Mouse (Mus musculus): ENCODE measurements around the gene Ncf4. TPM values are rescaled to one million over a fixed set of nuclear protein-coding genes. Genes with fewer than 3 reads are reported as not detected.

Gene Ncf4
- total and polyA plus RNA-seq, 2 experiments from 2014 or later, result 1.6 to 3.0 TPM

DNA sequence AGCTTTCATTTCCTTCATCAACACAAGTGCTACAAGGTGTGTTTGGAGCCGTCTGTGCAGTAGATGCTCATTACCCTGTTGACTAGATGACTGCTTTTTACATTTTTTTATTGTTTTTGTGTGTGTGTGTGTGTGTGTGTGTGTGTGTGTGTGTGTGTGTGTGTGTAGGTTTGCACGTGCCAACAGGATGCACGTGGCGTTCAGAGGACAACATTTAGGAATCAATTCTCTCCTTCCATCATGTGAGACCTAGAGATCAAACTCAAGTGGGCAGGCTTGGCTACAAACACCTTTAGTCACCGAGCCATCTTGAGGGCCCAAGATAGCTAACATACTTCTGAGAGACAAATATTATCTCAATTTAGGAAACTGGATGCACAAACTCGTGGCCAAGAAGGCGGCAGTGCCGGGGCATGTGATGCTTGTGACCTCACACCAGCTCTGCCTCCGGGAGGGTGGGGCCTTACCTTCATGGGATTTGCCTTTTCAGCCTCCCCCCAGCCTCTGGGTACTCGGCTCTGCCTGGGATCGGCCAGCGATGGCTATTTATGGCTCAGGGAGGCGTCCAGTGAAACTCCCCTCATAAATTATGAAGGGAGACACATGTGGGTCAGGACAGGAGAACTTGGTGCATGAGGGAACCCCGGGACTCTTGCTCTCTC, 4.5 kb upstream of the Ncf4 start:
- H3K4me1 ChIP-seq (ENCODE audit: insufficient read depth, low read length), result no peaks in the 10 kb centered on the region
- TF ChIP-seq CTCF (IDR thresholded peaks at IDR 0.05; ENCODE audit: low read depth), result no peak
- H3K36me3 ChIP-seq (ENCODE audit: insufficient read depth, low read length), result no peaks in the 10 kb centered on the region
- H3K27ac ChIP-seq, result no peak overlapping the region
- H3K4me3 ChIP-seq (ENCODE audit: low read length), result no peak overlapping the region
- no peak overlapping the region for H3K9ac ChIP-seq (replicated peaks; ENCODE audit: low read length)
- no peak for ATAC-seq
- no peaks in the 10 kb centered on the region for H3K27me3 ChIP-seq (ENCODE audit: insufficient read depth, low read length)
- H3K9me3 ChIP-seq (ENCODE audit: low read length), result no peaks in the 10 kb centered on the region
- no peak for DNase-seq (ENCODE audit: low spot score)
- WGBS, result 78% methylated on average over 14 of the region's 14 CpGs
- H3K4me2 ChIP-seq (ENCODE audit: low read depth, low read length), result no peak overlapping the region

DNA sequence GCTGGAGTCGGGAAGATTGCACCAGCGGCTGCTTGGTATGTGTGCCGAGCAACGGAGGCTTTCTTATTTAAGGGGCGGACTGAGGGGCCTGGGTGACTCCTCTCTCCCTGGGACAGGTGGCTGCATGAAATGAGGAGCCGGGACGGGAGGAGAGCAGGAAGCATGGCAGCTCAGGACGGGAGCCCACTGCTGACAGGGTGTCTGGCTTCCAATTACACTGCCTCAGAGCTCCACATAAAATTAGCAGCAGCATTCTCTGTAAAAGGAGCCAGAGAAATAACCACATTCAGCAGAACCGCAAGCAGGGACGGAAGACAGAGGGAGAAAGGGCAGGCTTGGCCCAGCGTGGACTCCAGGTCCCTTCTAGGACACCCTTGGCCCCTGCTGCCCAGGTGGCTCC, 3.3 kb upstream of the Ncf4 start:
- Histone ChIP-seq H3K27me3 (ENCODE audit: insufficient read depth, low read length) (no peaks in the 10 kb centered on the region), H3K9ac (replicated peaks; ENCODE audit: low read length) (no peak overlapping the region), H3K4me2 (ENCODE audit: low read depth, low read length) (no peak overlapping the region), H3K4me3 (ENCODE audit: low read length) (no peak overlapping the region), H3K36me3 (ENCODE audit: insufficient read depth, low read length) (no peaks in the 10 kb centered on the region), H3K4me1 (ENCODE audit: insufficient read depth, low read length) (no peaks in the 10 kb centered on the region), H3K27ac (no peak overlapping the region), H3K9me3 (ENCODE audit: low read length) (no peaks in the 10 kb centered on the region)
- DNase-seq (ENCODE audit: low spot score) (no peak), ATAC-seq (no peak)
- 50% methylated on average over 11 of the region's 11 CpGs for WGBS
- no peak for TF ChIP-seq CTCF (IDR thresholded peaks at IDR 0.05; ENCODE audit: low read depth)

DNA sequence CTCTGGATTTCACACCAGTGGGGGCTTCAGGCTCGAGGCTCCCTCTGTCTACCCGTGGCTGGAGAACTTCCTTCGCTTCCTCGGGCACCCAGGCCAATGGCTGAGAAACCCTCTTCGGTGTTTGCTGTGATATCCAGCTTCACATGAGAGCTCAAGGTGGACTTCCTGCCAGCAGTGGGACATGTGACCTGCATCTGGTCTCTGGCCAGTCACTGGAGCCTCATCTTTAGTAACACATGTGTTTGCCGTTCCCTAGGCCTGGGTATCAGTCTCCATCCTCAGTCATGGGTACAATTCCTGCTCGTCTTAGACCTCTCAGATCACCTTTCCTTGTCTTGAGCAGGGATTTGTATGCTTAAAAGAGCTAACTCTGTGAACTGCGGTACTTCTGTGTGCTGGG, 1.5 kb upstream of the Ncf4 start:
- Histone ChIP-seq H3K4me1 (ENCODE audit: insufficient read depth, low read length) (no peaks in the 10 kb centered on the region), H3K9ac (replicated peaks; ENCODE audit: low read length) (no peak overlapping the region), H3K4me2 (ENCODE audit: low read depth, low read length) (no peak overlapping the region), H3K9me3 (ENCODE audit: low read length) (no peaks in the 10 kb centered on the region), H3K36me3 (ENCODE audit: insufficient read depth, low read length) (no peaks in the 10 kb centered on the region), H3K27ac (no peak overlapping the region), H3K27me3 (ENCODE audit: insufficient read depth, low read length) (no peaks in the 10 kb centered on the region), H3K4me3 (ENCODE audit: low read length) (no peak overlapping the region)
- no peak for TF ChIP-seq CTCF (IDR thresholded peaks at IDR 0.05; ENCODE audit: low read depth)
- 85% methylated on average over 8 of the region's 8 CpGs for WGBS
- ATAC-seq, result no peak
- DNase-seq (ENCODE audit: low spot score), result no peak

DNA sequence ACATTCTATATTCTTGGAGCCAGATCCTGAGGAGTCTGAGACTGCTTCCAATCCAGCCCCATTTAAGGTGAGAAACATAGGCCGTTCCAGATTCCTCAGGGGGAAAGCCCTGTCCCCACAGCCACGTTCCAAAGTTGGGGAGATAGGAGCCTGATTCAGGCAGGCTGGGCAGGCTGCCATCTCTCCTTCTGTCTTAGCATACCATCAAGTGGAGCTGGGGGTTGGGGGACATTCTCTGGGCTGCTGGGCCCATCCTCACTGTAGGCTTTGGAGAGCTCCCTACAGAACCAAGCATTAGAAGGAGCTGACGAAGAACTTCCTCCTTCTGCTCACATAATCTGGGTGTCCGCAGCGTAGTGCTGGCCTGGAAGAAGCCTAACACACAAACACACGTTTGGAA, 827 bp upstream of the Ncf4 start:
- no peak for TF ChIP-seq CTCF (IDR thresholded peaks at IDR 0.05; ENCODE audit: low read depth)
- no peak overlapping the region for H3K4me3 ChIP-seq (ENCODE audit: low read length)
- no peaks in the 10 kb centered on the region for H3K9me3 ChIP-seq (ENCODE audit: low read length)
- H3K36me3 ChIP-seq (ENCODE audit: insufficient read depth, low read length), result no peaks in the 10 kb centered on the region
- ATAC-seq, result no peak
- WGBS, result 54% methylated on average over 6 of the region's 6 CpGs
- H3K4me2 ChIP-seq (ENCODE audit: low read depth, low read length), result no peak overlapping the region
- H3K4me1 ChIP-seq (ENCODE audit: insufficient read depth, low read length), result no peaks in the 10 kb centered on the region
- H3K9ac ChIP-seq (replicated peaks; ENCODE audit: low read length), result no peak overlapping the region
- no peaks in the 10 kb centered on the region for H3K27me3 ChIP-seq (ENCODE audit: insufficient read depth, low read length)
- no peak for DNase-seq (ENCODE audit: low spot score)
- H3K27ac ChIP-seq, result no peak overlapping the region

DNA sequence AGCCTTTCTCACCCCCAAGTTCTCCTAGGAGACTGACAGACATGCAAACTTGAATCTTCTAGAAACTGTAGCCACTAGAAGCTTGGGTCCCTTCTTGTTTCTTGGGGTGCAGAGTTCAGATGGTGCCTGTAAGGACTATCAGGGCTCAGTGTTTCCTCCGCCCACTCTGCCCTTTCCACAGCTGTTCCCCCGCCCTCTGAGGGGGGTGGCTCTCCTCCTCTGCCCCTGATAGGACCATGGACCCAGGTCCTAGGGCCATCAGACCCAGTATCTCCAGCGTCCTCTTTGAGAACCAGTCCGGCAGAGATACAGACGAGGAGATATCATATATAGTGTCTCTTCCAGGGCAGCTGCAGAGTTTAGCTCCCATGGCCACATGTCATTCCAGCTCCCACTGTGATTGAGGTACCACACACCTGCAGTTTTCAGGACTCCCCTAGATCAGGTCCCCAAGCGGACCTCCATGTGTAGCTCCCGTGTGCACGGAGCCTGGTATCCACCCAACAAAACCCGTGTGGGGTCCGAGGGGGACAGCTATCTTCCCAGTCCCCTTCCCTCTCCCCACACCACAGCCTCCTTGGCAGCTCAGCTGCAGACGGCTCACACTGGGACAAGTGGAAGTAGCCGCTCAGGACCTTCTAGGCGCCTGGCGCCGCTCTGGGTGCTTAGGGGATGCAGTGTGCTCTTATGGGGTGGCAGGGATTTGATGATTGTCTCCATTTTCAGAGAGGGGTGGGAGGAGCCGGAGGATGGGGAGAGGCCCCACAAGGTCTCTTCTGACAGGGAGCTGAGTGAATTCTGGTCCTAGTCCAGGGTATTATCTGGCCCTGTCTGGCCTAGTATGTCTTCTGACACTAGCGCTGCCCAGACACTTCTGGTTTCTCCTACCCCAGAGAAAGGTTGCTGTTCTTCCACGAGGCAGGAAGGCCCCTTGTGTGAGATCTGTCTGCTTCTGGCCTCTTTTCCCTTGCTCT, 1.8 kb downstream of the Ncf4 start:
- TF ChIP-seq CTCF (IDR thresholded peaks at IDR 0.05; ENCODE audit: low read depth), result no peak
- no peak for ATAC-seq
- 77% methylated on average over 18 of the region's 18 CpGs for WGBS

DNA sequence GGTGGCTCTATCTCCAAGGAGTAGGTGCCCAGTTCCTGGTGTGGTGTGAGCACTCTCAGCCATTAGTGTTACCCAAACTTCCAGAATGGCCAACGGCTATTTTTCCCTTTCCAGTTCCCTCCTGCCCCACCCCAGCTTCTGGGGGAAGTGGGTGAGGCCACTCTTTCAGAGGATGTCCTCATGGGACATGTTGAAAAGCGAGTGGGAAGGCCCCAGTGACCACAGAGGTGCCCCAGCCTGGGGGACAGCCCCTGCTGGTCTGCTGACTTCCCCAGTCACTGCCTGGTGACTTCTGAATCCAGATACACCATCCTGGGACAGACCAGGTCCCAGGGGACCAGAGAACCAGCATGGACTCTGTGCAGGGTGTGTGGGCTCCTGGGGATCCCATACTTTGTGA, 3.1 kb downstream of the Ncf4 start:
- no peak for DNase-seq (ENCODE audit: low spot score)
- H3K4me1 ChIP-seq (ENCODE audit: insufficient read depth, low read length), result no peaks in the 10 kb centered on the region
- no peaks in the 10 kb centered on the region for H3K27me3 ChIP-seq (ENCODE audit: insufficient read depth, low read length)
- no peak overlapping the region for H3K27ac ChIP-seq
- 77% methylated on average over 2 of the region's 2 CpGs for WGBS
- no peak overlapping the region for H3K4me3 ChIP-seq (ENCODE audit: low read length)
- no peak overlapping the region for H3K4me2 ChIP-seq (ENCODE audit: low read depth, low read length)
- H3K9ac ChIP-seq (replicated peaks; ENCODE audit: low read length), result no peak overlapping the region
- TF ChIP-seq CTCF (IDR thresholded peaks at IDR 0.05; ENCODE audit: low read depth), result no peak
- H3K9me3 ChIP-seq (ENCODE audit: low read length), result no peaks in the 10 kb centered on the region
- ATAC-seq, result no peak
- no peaks in the 10 kb centered on the region for H3K36me3 ChIP-seq (ENCODE audit: insufficient read depth, low read length)

More for the DNA sequence above, 1.8 kb downstream of the Ncf4 start:
- no peak overlapping the region for H3K9ac ChIP-seq (replicated peaks; ENCODE audit: low read length)
- H3K36me3 ChIP-seq (ENCODE audit: insufficient read depth, low read length), result no peaks in the 10 kb centered on the region
- no peak overlapping the region for H3K4me2 ChIP-seq (ENCODE audit: low read depth, low read length)
- H3K9me3 ChIP-seq (ENCODE audit: low read length), result no peaks in the 10 kb centered on the region
- no peak for DNase-seq (ENCODE audit: low spot score)
- H3K27me3 ChIP-seq (ENCODE audit: insufficient read depth, low read length), result no peaks in the 10 kb centered on the region
- no peak overlapping the region for H3K4me3 ChIP-seq (ENCODE audit: low read length)
- no peaks in the 10 kb centered on the region for H3K4me1 ChIP-seq (ENCODE audit: insufficient read depth, low read length)
- no peak overlapping the region for H3K27ac ChIP-seq

DNA sequence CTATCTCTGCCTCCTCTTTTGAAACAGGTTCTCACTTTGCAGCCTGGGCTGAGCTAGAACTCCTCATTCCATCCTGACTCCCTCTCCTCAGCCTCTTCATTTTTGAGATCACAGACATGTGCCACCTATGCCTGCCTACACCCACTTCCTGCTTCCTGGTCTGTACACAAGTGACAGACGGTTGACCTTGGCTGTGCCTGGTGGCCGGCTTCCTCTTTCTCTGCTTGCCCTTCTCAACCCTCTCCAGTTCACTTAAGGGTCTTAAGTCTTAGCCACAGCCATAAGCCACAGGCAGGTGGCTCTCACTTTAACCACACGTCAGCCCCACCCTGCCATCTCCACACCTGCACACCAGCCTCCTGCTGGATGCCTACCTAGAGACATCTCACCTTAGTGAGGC, 3.8 kb downstream of the Ncf4 start:
- H3K9ac ChIP-seq (replicated peaks; ENCODE audit: low read length), result no peak overlapping the region
- no peaks in the 10 kb centered on the region for H3K9me3 ChIP-seq (ENCODE audit: low read length)
- no peak overlapping the region for H3K4me3 ChIP-seq (ENCODE audit: low read length)
- no peak for TF ChIP-seq CTCF (IDR thresholded peaks at IDR 0.05; ENCODE audit: low read depth)
- H3K36me3 ChIP-seq (ENCODE audit: insufficient read depth, low read length), result no peaks in the 10 kb centered on the region
- no peaks in the 10 kb centered on the region for H3K4me1 ChIP-seq (ENCODE audit: insufficient read depth, low read length)
- no peak overlapping the region for H3K4me2 ChIP-seq (ENCODE audit: low read depth, low read length)
- H3K27ac ChIP-seq, result no peak overlapping the region
- DNase-seq (ENCODE audit: low spot score) (no peak), ATAC-seq (no peak)
- WGBS, result 79% methylated on average over 3 of the region's 3 CpGs
- no peaks in the 10 kb centered on the region for H3K27me3 ChIP-seq (ENCODE audit: insufficient read depth, low read length)

Data from hindbrain, postnatal 0 days (tissue).